Mouse (Mus musculus) myocyte (in vitro differentiated cells): ENCODE results near the gene Tbc1d9b.

Source experiments
- E2F4 ChIP-seq: IDR thresholded peaks from one replicate; pipeline ENCODE4 v1.6.1; 2011; ENCODE audit warnings: mild to moderate bottlenecking, control low read depth, moderate library complexity; ENCODE audit not compliant: insufficient read depth
- MYOG ChIP-seq, 3 experiments: IDR thresholded peaks; one replicate each; pipeline ENCODE4 v1.6.1; 2011; ENCODE audit warnings: control low read depth in 2 of 3, low read depth in 2 of 3, mild to moderate bottlenecking in 2 of 3; ENCODE audit not compliant: insufficient read length in 2 of 3, control insufficient read depth in 1 of 3, insufficient read depth in 1 of 3
- POLR2A ChIP-seq: IDR thresholded peaks from one replicate; pipeline ENCODE4 v1.6.1; 2011; ENCODE audit warnings: low read depth, mild to moderate bottlenecking, control low read depth, moderate library complexity; ENCODE audit not compliant: insufficient read length
- POLR2AphosphoS2 ChIP-seq: IDR thresholded peaks from one replicate; pipeline ENCODE4 v1.6.1; 2011; ENCODE audit warnings: low read depth, control low read depth; ENCODE audit not compliant: insufficient read length

- no peak for TF ChIP-seq E2F4
- TF ChIP-seq POLR2A = no peak
- no peak for TF ChIP-seq POLR2AphosphoS2
- no peak for TF ChIP-seq MYOG (IDR thresholded peaks at IDR 0.05; ENCODE audit: control insufficient read depth in 1 of 3, insufficient read depth in 1 of 3, insufficient read length in 2 of 3, low read depth in 2 of 3)
These were observed 51.5 kb downstream of the Tbc1d9b start for GRCm38 (mm10) chr11:50182702-50183101.
